Mouse (Mus musculus): ENCODE data around the gene Phf10. TPM values are rescaled to one million over a fixed set of nuclear protein-coding genes. Genes with fewer than 3 reads are reported as not detected.

The Phf10 gene
- 88.7 and 100 TPM in 2 replicates for polyA plus RNA-seq (2015; fragmentation: Nextera tagmentation; extraction: Ambion mirVana)

DNA sequence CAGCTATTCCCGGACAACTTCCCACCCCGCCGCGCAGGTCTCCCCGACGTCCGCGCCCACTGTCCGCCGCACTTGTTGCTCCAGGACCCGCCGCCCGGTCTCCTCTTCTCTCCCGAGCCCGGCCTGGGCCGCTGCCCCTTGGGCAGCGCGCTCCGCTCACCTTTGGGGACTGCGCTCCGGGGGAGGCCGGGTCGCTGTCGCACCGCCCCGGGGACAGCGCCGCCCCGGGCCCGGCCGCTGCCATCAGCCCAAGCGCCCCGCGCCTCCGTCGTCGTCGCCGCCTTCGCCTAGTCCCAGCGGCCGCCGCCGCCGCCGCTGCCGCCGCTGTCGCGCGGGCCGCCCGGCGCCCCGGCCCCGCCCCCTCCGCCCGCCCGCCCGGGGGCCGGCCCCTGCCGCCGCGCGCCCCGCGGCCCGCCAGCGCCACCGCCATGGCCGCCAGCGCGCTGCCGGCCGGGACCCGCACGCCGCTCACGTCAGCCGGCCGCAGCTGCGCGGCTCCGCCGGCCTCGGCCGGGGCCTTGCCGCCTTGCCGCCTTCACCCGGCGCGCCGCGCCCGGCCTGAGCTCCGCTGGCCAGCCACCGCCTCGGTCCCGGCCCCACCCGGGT is at the start of gene Phf10:
TSS of gene Phf10 (minus strand) at position 323 of the 606 bp plus-strand sequence.

DNA sequence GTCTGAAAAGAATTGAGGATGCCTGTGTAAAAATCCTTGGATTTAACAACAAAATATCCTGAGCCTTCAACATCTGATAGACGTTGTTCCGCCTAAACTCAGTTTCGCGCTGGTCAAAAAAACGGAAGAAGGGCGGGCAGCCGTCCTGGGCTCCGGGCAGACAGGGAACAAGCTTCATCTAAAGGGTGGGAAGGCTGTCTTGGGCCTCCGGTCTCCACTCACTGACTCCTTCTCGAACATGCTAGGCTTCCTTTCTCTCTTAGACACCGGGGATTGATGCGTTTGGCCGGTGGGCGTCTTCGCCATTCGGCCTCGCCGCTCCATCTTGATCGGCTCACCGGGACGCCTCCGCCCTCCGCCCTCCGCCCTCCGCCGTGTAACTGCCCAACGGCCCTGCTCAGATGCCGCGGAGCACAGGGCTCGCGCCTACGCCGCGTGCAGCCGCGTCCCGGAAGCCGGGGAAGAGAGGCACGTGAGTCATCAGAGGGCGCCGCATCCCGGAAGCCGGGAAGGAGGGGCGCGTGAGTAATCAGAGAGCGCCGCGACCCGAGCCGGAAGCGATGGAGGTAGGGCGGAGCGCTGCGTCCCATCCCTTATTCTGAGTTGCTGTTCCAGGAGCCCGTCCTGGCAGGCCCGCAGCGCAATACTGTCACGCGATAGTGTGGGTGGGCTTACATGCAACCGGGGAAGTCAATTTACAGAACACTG is 48.8 kb upstream of the Phf10 start, which contains the start of gene Gm3435:
TSS of gene Gm3435 (plus strand) at position 471 of the 708 bp plus-strand sequence.

DNA sequence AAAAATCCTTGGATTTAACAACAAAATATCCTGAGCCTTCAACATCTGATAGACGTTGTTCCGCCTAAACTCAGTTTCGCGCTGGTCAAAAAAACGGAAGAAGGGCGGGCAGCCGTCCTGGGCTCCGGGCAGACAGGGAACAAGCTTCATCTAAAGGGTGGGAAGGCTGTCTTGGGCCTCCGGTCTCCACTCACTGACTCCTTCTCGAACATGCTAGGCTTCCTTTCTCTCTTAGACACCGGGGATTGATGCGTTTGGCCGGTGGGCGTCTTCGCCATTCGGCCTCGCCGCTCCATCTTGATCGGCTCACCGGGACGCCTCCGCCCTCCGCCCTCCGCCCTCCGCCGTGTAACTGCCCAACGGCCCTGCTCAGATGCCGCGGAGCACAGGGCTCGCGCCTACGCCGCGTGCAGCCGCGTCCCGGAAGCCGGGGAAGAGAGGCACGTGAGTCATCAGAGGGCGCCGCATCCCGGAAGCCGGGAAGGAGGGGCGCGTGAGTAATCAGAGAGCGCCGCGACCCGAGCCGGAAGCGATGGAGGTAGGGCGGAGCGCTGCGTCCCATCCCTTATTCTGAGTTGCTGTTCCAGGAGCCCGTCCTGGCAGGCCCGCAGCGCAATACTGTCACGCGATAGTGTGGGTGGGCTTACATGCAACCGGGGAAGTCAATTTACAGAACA is 17.4 kb upstream of the Phf10 start, which contains the start of the genes 9030025P20Rik and Gm3417:
TSS of gene 9030025P20Rik (plus strand) at position 107 of the 677 bp plus-strand sequence.
TSS of gene Gm3417 (minus strand) at position 429 of the 677 bp plus-strand sequence.

DNA sequence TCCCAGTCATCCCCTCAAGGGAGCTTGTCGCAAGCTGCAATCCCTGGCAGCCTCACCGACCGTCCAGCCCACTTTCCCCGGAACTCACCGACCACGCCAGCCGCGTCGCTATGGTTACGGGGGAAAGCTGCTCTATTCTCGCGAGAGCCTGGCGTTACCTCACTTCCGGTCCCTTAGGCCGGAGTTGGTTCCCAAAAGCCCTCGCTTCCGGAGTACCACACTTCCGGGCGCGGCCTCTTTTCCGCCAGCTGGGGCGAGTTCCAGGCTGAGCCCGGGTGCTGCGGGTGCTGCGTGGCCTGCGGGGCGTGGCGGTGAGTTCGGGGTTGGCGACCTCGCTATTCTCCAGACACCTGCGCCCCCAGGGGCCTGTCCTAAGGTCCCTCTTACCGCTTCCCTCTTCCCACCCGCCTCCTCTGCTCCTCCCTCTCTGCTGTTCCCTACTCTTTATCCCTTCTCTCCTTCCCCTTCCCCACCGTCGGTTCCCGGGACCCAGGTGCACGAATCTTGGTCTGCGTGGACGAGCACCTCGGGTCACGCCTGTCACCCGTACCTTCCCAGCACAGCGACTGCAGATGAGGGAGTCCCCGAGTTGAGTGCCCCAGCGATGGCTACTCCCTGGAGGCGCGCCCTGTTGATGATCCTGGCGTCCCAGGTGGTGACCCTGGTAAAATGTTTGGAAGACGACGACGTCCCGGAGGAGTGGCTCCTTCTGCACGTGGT is 17.9 kb downstream of the Phf10 start, which contains the start of the genes Wdr27 and 1600012H06Rik:
TSS of gene Wdr27 (minus strand) at position 150 of the 720 bp plus-strand sequence.
TSS of gene 1600012H06Rik (plus strand) at position 176 of the 720 bp plus-strand sequence.

Other genes starting within 250 kb of the Phf10 start
- 3.1 and 3.4 TPM in 2 replicates for gene Wdr27, start 18.1 kb downstream of the Phf10 start, polyA plus RNA-seq (2015; fragmentation: Nextera tagmentation; extraction: Ambion mirVana)
- 14.3 and 15.2 TPM in 2 replicates for gene 1600012H06Rik, start 18.1 kb downstream of the Phf10 start, polyA plus RNA-seq (2015; fragmentation: Nextera tagmentation; extraction: Ambion mirVana)
- 5.7 and 8.3 TPM in 2 replicates for gene 9030025P20Rik, start 17.2 kb upstream of the Phf10 start, polyA plus RNA-seq (2015; fragmentation: Nextera tagmentation; extraction: Ambion mirVana)
- gene Gm3417, start 17.5 kb upstream of the Phf10 start, polyA plus RNA-seq (2015; fragmentation: Nextera tagmentation; extraction: Ambion mirVana), result 2.5 and 4.3 TPM in 2 replicates
- gene Gm3435, start 48.9 kb upstream of the Phf10 start, polyA plus RNA-seq (2015; fragmentation: Nextera tagmentation; extraction: Ambion mirVana), result 4.5 and 7.6 TPM in 2 replicates
- gene Ermard, start 79.9 kb upstream of the Phf10 start, polyA plus RNA-seq (2015; fragmentation: Nextera tagmentation; extraction: Ambion mirVana), result 46.4 and 50.9 TPM in 2 replicates
- gene Tcte3, start 80.2 kb upstream of the Phf10 start, polyA plus RNA-seq (2015; fragmentation: Nextera tagmentation; extraction: Ambion mirVana), result 12.9 and 14.5 TPM in 2 replicates
- 8.1 and 9.6 TPM in 2 replicates for gene Gm3448, start 80.3 kb upstream of the Phf10 start, polyA plus RNA-seq (2015; fragmentation: Nextera tagmentation; extraction: Ambion mirVana)

All from spleen, postnatal 0 days (tissue).